Mouse (Mus musculus) MN1 (cell line): ENCODE data around the gene Krt73.
A peak's percentile ranks its signal among the peaks of the same experiment; 100 is the strongest.

Source experiments
- DNase-seq: peaks from one replicate; pipeline ENCODE4 v3.0.0-alpha.2; 2016; ENCODE audit warnings: low spot score

The Krt73 gene

GRCm38 (mm10) chr15:101802296-101802835, at the start of gene Krt73:
Gene Krt73, minus strand, starts transcription at chr15:101802346.
- DNase-seq: no peak

GRCm38 (mm10) chr15:101850694-101851093, 48.5 kb upstream of the Krt73 start, which contains the start of gene Krt1:
Gene Krt1, minus strand, starts transcription at chr15:101850794.
- no peak for DNase-seq

- no peak for DNase-seq
Measured at GRCm38 (mm10) chr15:101845971-101846403, 43.8 kb upstream of the Krt73 start.

GRCm38 (mm10) chr15:101843192-101843591, 41.0 kb upstream of the Krt73 start:
- no peak for DNase-seq

- DNase-seq: no peak
Measured at GRCm38 (mm10) chr15:101834784-101835328, 32.7 kb upstream of the Krt73 start.

- DNase-seq: no peak
Measured at GRCm38 (mm10) chr15:101833131-101833530, 31.0 kb upstream of the Krt73 start.

GRCm38 (mm10) chr15:101829441-101829840, 27.3 kb upstream of the Krt73 start:
- DNase-seq: no peak

GRCm38 (mm10) chr15:101821786-101822185, 19.6 kb upstream of the Krt73 start:
- DNase-seq: no peak

- DNase-seq: no peak
Measured at GRCm38 (mm10) chr15:101817875-101818274, 15.7 kb upstream of the Krt73 start, which contains the start of gene Krt2. Gene Krt2, minus strand, starts transcription at chr15:101818169.

GRCm38 (mm10) chr15:101803052-101803822, 1.1 kb upstream of the Krt73 start:
- DNase-seq: no peak

GRCm38 (mm10) chr15:101790867-101791266, 11.3 kb downstream of the Krt73 start:
- no peak for DNase-seq

GRCm38 (mm10) chr15:101786360-101786759, 15.8 kb downstream of the Krt73 start, which contains the start of gene Krt72:
Gene Krt72, minus strand, starts transcription at chr15:101786460.
- no peak for DNase-seq

GRCm38 (mm10) chr15:101773420-101773819, 28.7 kb downstream of the Krt73 start:
- no peak for DNase-seq

- DNase-seq: peak; percentile 73
Measured at GRCm38 (mm10) chr15:101772711-101773081, 29.4 kb downstream of the Krt73 start.

- no peak for DNase-seq
Measured at GRCm38 (mm10) chr15:101772080-101772710, 30.0 kb downstream of the Krt73 start.

GRCm38 (mm10) chr15:101770226-101770625, 31.9 kb downstream of the Krt73 start:
- no peak for DNase-seq
